Mouse (Mus musculus) hindbrain, embryonic 12.5 days (tissue): Measurements from ENCODE around the gene Cdc42. TPM values are rescaled to one million over a fixed set of nuclear protein-coding genes. Genes with fewer than 3 reads are reported as not detected.

ENCODE experiments used
- ATAC-seq: fragments of 200-750 bp; cut with Nextera tagmentation; 2 replicates; pipeline ENCODE4 v1.8.0; 2017; ENCODE audit warnings: moderate TSS enrichment; ENCODE audit not compliant: low FRiP score
- H3K27ac ChIP-seq: fragments of 300-500 bp; sonication (generic); 2 replicates; pipeline ENCODE4 v1.5.1; 2016; ENCODE audit warnings: mild to moderate bottlenecking
- H3K27me3 ChIP-seq: fragments of 300-500 bp; sonication (generic); 2 replicates; pipeline ENCODE4 v1.6.1; 2016; ENCODE audit warnings: mild to moderate bottlenecking
- H3K36me3 ChIP-seq: fragments of 300-500 bp; sonication (generic); 2 replicates; pipeline ENCODE4 v1.6.1; 2016; ENCODE audit warnings: mild to moderate bottlenecking
- H3K4me1 ChIP-seq: fragments of 300-500 bp; sonication (generic); 2 replicates; pipeline ENCODE4 v1.6.1; 2016
- H3K4me2 ChIP-seq: fragments of 300-500 bp; sonication (generic); replicated peaks from 2 replicates; pipeline ENCODE4 v1.6.1; 2016; ENCODE audit warnings: mild to moderate bottlenecking
- H3K4me3 ChIP-seq: fragments of 300-500 bp; sonication (generic); 2 replicates; pipeline ENCODE4 v1.5.1; 2016; ENCODE audit warnings: mild to moderate bottlenecking
- H3K9ac ChIP-seq: fragments of 300-500 bp; sonication (generic); 2 replicates; pipeline ENCODE4 v1.6.1; 2016; ENCODE audit warnings: mild to moderate bottlenecking, moderate library complexity
- H3K9me3 ChIP-seq: fragments of 300-500 bp; sonication (generic); replicated peaks from 2 replicates; pipeline ENCODE4 v1.6.1; 2016; ENCODE audit warnings: mild to moderate bottlenecking
- WGBS: fragments of 180-500 bp; shearing (Covaris S2); methylation state at CpG from one replicate; pipeline ENCODE4 v1.1.7; 2016; 5-methylcytosine and 5-hydroxymethylcytosine counted together
- polyA plus RNA-seq: library from polyadenylated mRNA; unstranded; fragments of >200 nt; fragmentation: Nextera tagmentation; extraction: Ambion mirVana; gene quantifications from 2 replicates; pipeline ENCODE4 v1.2.1, GENCODE M21; 2016

The Cdc42 gene
- polyA plus RNA-seq, 1 experiment from 2014 or later: 666 TPM

GRCm38 (mm10) chr4:137367275-137368088 is 10.0 kb upstream of the Cdc42 start:
- no peak overlapping the region for H3K27ac ChIP-seq
- H3K27me3 ChIP-seq: no peaks in the 10 kb centered on the region
- H3K4me3 ChIP-seq: no peak overlapping the region
- 58% methylated on average over 5 of the region's 5 CpGs for WGBS
- no peak overlapping the region; the same call in 1 of the 2 replicates for H3K9ac ChIP-seq
- H3K4me2 ChIP-seq: no peak overlapping the region
- H3K4me1 ChIP-seq: peaks cover 12% of the 10 kb centered on the region
- no peaks in the 10 kb centered on the region for H3K9me3 ChIP-seq
- H3K36me3 ChIP-seq: no peaks in the 10 kb centered on the region
- ATAC-seq: no peak

GRCm38 (mm10) chr4:137366097-137366496 is 8.6 kb upstream of the Cdc42 start:
- H3K4me3 ChIP-seq: no peak overlapping the region
- no peaks in the 10 kb centered on the region for H3K27me3 ChIP-seq
- no peak overlapping the region for H3K27ac ChIP-seq
- H3K9me3 ChIP-seq: no peaks in the 10 kb centered on the region
- ATAC-seq: no peak
- no peak overlapping the region for H3K4me2 ChIP-seq
- no peak overlapping the region for H3K9ac ChIP-seq
- peaks cover 12% of the 10 kb centered on the region for H3K4me1 ChIP-seq
- 87% methylated on average over 4 of the region's 4 CpGs for WGBS
- no peaks in the 10 kb centered on the region for H3K36me3 ChIP-seq

DNA sequence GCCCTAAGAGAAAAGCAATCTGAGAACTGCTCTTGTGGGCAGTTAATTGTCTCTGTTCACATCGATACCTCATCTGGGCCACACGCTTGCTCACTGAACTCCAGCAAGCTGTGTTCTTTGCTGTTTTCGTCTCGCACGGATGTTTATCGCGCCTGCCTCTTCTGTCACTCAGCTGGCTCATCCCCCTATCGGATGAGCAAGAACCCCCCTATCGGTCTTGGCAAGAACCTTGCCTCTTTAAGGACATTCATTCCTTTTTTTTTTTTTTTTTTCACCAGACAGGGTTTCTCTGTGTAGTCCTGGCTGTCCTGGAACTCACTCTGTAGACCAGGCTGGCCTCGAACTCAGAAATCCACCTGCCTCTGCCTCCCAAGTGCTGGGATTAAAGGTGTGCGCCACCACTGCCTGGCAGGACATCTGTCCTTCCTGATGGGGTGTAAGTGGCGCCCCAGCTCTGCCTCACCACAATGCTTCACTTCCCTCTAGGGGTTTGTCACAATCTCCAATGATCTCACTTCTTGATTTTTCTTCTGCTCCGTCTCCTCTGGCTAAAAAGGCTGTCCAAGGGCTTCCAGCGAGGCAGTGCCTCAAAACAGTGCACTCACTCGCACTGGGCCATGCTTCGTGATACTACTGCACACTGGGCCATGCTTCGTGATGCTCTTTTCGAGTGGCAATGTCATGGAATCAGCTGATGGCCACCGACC is 8.0 kb upstream of the Cdc42 start:
- no peaks in the 10 kb centered on the region for H3K27me3 ChIP-seq
- no peak overlapping the region for H3K4me3 ChIP-seq
- H3K4me2 ChIP-seq: no peak overlapping the region
- 85% methylated on average over 19 of the region's 19 CpGs for WGBS
- peaks cover 11% of the 10 kb centered on the region for H3K4me1 ChIP-seq
- H3K36me3 ChIP-seq: no peaks in the 10 kb centered on the region
- H3K27ac ChIP-seq: no peak overlapping the region
- no peak for ATAC-seq
- H3K9me3 ChIP-seq: no peaks in the 10 kb centered on the region
- no peak overlapping the region for H3K9ac ChIP-seq

- H3K4me2 ChIP-seq: no peak overlapping the region
- no peak overlapping the region for H3K27ac ChIP-seq
- ATAC-seq: no peak
- H3K9me3 ChIP-seq: no peaks in the 10 kb centered on the region
- no peaks in the 10 kb centered on the region for H3K36me3 ChIP-seq
- no peak overlapping the region for H3K9ac ChIP-seq
- peaks cover 4% of the 10 kb centered on the region; the same call in 1 of the 2 replicates for H3K4me1 ChIP-seq
- no peak overlapping the region for H3K4me3 ChIP-seq
- H3K27me3 ChIP-seq: no peaks in the 10 kb centered on the region
- WGBS: 86% methylated on average over 6 of the region's 6 CpGs
Observed at GRCm38 (mm10) chr4:137364826-137365225, 7.3 kb upstream of the Cdc42 start.

GRCm38 (mm10) chr4:137360996-137361395 is 3.5 kb upstream of the Cdc42 start:
- Histone ChIP-seq H3K36me3 (no peaks in the 10 kb centered on the region), H3K27me3 (no peaks in the 10 kb centered on the region), H3K4me2 (no peak overlapping the region), H3K9ac (no peak overlapping the region), H3K4me3 (no peak overlapping the region), H3K4me1 (peaks cover 6% of the 10 kb centered on the region), H3K27ac (no peak overlapping the region), H3K9me3 (no peaks in the 10 kb centered on the region)
- ATAC-seq: no peak
- 71% methylated on average over 3 of the region's 3 CpGs for WGBS

DNA sequence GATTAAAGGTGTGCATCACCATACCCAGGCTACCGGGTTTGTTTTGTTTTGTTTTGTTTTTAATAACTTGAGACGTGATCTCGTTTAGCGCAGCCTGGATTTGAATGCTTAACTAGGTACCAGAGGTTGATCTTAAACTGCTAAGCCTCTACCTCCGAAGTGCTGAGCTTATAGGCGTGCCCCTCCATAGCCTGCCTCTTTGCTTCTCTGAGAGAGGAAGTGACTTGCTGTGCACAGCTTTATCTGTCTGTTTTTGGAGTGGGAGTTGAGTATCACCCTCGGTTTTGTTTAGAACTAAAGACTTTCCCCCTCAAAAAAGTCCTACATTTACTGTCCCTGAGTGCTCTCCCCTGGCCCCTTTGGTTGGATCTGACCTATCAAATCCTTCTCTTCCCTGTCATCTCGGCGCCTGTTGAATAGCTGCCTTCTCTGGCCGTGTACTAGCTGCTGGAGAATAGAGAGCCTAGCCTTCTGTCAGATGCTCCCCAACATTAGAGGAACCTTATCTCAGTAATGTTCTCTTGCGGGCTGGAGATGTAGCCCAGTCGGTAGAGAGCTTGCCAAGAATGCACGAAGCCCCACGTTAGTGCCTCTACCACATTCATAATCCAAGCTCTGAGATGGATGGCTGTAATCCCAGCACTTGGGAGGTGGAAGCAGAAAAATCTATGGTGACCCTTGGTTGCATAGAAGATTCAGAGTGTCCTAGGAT is 927 bp upstream of the Cdc42 start:
- Histone ChIP-seq H3K9me3 (no peaks in the 10 kb centered on the region), H3K27ac (no peak overlapping the region), H3K9ac (peak overlapping the region; percentile 4; the same call in 1 of the 2 replicates), H3K4me2 (no peak overlapping the region), H3K36me3 (no peaks in the 10 kb centered on the region), H3K27me3 (no peaks in the 10 kb centered on the region), H3K4me3 (no peak overlapping the region), H3K4me1 (peaks cover 17% of the 10 kb centered on the region)
- ATAC-seq: no peak
- 61% methylated on average over 14 of the region's 14 CpGs for WGBS

- no peaks in the 10 kb centered on the region for H3K27me3 ChIP-seq
- H3K9ac ChIP-seq: peak overlapping the region; percentile 99
- peak; percentile 79 for ATAC-seq
- H3K4me2 ChIP-seq: peak overlapping the region; percentile 77
- peaks cover 25% of the 10 kb centered on the region for H3K4me1 ChIP-seq
- no peaks in the 10 kb centered on the region for H3K36me3 ChIP-seq
- peak overlapping the region; percentile 98 for H3K4me3 ChIP-seq
- WGBS: under 1% methylated on average over 40 of the region's 90 CpGs
- peak overlapping the region; percentile 98 for H3K27ac ChIP-seq
- no peaks in the 10 kb centered on the region for H3K9me3 ChIP-seq
Observed at GRCm38 (mm10) chr4:137356674-137357510, 628 bp downstream of the Cdc42 start.

- Histone ChIP-seq H3K4me3 (no peak overlapping the region), H3K27ac (no peak overlapping the region), H3K36me3 (0 out of 2 replicates have a peak, but pooled peaks cover 3% of the 10 kb centered on the region), H3K27me3 (no peaks in the 10 kb centered on the region), H3K4me2 (no peak overlapping the region), H3K9ac (no peak overlapping the region), H3K4me1 (peaks cover 19% of the 10 kb centered on the region), H3K9me3 (no peaks in the 10 kb centered on the region)
- no peak for ATAC-seq
Observed at GRCm38 (mm10) chr4:137350627-137351026, 6.9 kb downstream of the Cdc42 start.

DNA sequence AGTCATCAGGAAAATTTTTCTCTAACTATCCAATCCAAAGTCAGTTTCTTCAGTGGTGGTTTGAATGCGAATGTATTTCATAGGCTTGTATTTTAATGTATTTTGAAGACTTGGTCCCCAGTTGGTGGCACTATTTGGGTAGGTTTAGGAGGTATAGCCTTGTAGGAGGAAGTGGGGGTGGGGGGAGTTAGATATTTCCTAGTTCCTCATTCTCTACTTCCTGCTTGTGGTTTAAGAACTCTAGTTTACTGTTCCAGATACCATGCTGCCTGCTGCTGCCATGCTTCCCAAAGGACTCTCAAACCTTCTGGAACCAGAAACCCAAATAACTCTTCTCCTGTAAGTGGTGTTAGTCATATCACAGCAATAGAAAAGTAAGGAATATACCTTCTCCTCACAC is 11.7 kb downstream of the Cdc42 start:
- no peaks in the 10 kb centered on the region for H3K27me3 ChIP-seq
- H3K27ac ChIP-seq: no peak overlapping the region
- no peak overlapping the region for H3K9ac ChIP-seq
- 0 out of 2 replicates have a peak, but pooled peaks cover 7% of the 10 kb centered on the region for H3K36me3 ChIP-seq
- no peak overlapping the region for H3K4me2 ChIP-seq
- no peaks in the 10 kb centered on the region for H3K9me3 ChIP-seq
- whole genome bisulfite sequencing: 98% methylated on average over 1 of the region's 1 CpGs
- no peak overlapping the region for H3K4me3 ChIP-seq
- no peak for ATAC-seq
- H3K4me1 ChIP-seq: 0 out of 2 replicates have a peak, but pooled peaks cover 2% of the 10 kb centered on the region

GRCm38 (mm10) chr4:137345112-137345511 is 12.4 kb downstream of the Cdc42 start:
- Histone ChIP-seq H3K4me1 (0 out of 2 replicates have a peak, but pooled peaks cover 2% of the 10 kb centered on the region), H3K9ac (no peak overlapping the region), H3K9me3 (no peaks in the 10 kb centered on the region), H3K27me3 (no peaks in the 10 kb centered on the region), H3K27ac (no peak overlapping the region; the same call in 1 of the 2 replicates), H3K4me2 (no peak overlapping the region), H3K36me3 (0 out of 2 replicates have a peak, but pooled peaks cover 3% of the 10 kb centered on the region), H3K4me3 (no peak overlapping the region)
- ATAC-seq: no peak
- 94% methylated on average over 2 of the region's 2 CpGs for WGBS

DNA sequence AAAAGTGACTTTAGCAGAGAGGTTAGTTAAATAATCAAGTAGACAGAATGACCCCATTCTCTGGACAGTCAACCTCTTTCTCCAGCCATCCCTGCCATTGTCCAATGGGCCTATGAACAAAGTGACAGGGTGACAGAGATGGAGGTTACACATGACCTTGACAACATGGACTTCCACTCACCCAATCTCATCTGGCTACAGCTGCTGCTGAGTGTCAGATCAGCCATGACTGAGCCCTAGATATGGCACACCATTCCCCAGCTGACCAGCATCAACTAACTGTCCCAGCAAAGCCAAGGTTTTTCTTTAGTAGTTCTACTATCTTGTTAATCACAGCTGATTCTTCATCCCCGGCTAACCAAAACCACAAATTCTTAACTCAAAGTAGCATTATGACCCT is 14.7 kb downstream of the Cdc42 start:
- H3K27me3 ChIP-seq: no peaks in the 10 kb centered on the region
- H3K4me1 ChIP-seq: 0 out of 2 replicates have a peak, but pooled peaks cover 2% of the 10 kb centered on the region
- H3K4me2 ChIP-seq: no peak overlapping the region
- no peak overlapping the region for H3K27ac ChIP-seq
- no peak overlapping the region for H3K9ac ChIP-seq
- 100% methylated on average over 1 of the region's 1 CpGs for WGBS
- H3K4me3 ChIP-seq: no peak overlapping the region
- no peak for ATAC-seq
- no peaks in the 10 kb centered on the region for H3K9me3 ChIP-seq
- 0 out of 2 replicates have a peak, but pooled peaks cover 3% of the 10 kb centered on the region for H3K36me3 ChIP-seq
